31 mouse cellular contexts compared by ENCODE assay signal in the genomic region with DNA sequence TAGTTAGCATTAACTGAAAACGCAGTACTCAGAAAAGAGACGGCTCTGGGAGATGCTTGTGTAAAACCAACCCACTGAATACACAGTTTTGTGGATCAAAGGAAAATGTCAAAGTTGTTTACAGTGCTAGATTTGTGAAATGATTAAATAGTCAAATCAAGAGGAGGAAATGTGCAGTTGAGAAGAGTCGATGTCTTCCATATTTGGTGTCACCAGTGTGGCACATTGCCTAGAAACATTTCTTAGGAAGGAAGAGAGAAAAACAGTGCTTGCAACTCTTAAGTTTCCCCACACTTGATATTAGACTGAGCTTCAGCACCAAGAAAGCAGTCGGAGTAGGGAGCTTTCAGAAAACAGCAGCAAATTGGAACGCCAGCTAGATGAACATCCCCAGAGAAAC.
DNase-seq lines count a peak whose midpoint lies in the region; ATAC-seq lines count a peak whose summit lies in the region.
"Had no signal": no experiment of that assay in that cellular context is flagged by ENCODE, and none has a peak within 500 bp of the region (broad histone marks: within the 10 kb centered on the region; RNA-seq: fewer than 3 reads in every experiment).

No protein-coding gene starts in this region.

- H3K4me3 ChIP-seq in kidney, embryonic 16.5 days (ENCODE audit: low read length): no peak overlapping the region
- no peak overlapping the region for H3K4me3 ChIP-seq in lung, embryonic 15.5 days
- no peak overlapping the region for H3K4me3 ChIP-seq in heart, embryonic 10.5 days
- H3K4me3 ChIP-seq: embryonic facial prominence, embryonic 10.5 days; embryonic facial prominence, embryonic 13.5 days; erythroblast, embryonic 14.5 days; forebrain, embryonic 12.5 days; forebrain, embryonic 15.5 days; heart, embryonic 13.5 days had no signal

- no peaks in the 10 kb centered on the region for H3K36me3 ChIP-seq in kidney, embryonic 16.5 days (ENCODE audit: insufficient read depth, low read length)
- H3K36me3 ChIP-seq in lung, embryonic 15.5 days: no peaks in the 10 kb centered on the region
- H3K36me3 ChIP-seq in heart, embryonic 10.5 days: no peaks in the 10 kb centered on the region
- H3K36me3 ChIP-seq: embryonic facial prominence, embryonic 10.5 days; embryonic facial prominence, embryonic 13.5 days; forebrain, embryonic 12.5 days; forebrain, embryonic 15.5 days; G1E; heart, embryonic 13.5 days had no signal

- H3K4me2 ChIP-seq in kidney, embryonic 16.5 days (replicated peaks; ENCODE audit: low read depth, low read length): no peak overlapping the region
- H3K4me2 ChIP-seq in lung, embryonic 15.5 days: no peak overlapping the region
- H3K4me2 ChIP-seq: embryonic facial prominence, embryonic 13.5 days; forebrain, embryonic 12.5 days; forebrain, embryonic 15.5 days; heart, embryonic 13.5 days; hindbrain, embryonic 14.5 days had no signal

- no peaks in the 10 kb centered on the region for H3K9me3 ChIP-seq in kidney, embryonic 16.5 days (ENCODE audit: low read length)
- H3K9me3 ChIP-seq in lung, embryonic 15.5 days: no peaks in the 10 kb centered on the region
- H3K9me3 ChIP-seq in heart, embryonic 10.5 days: no peaks in the 10 kb centered on the region
- H3K9me3 ChIP-seq: embryonic facial prominence, embryonic 10.5 days; forebrain, embryonic 12.5 days; forebrain, embryonic 15.5 days; G1E; heart, embryonic 13.5 days had no signal

- H3K4me1 ChIP-seq in kidney, embryonic 16.5 days (ENCODE audit: insufficient read depth, low read length): no peaks in the 10 kb centered on the region
- peaks cover 12% of the 10 kb centered on the region; the same call in 1 of the 2 replicates for H3K4me1 ChIP-seq in lung, embryonic 15.5 days
- H3K4me1 ChIP-seq in heart, embryonic 10.5 days: no peaks in the 10 kb centered on the region
- H3K4me1 ChIP-seq: forebrain, embryonic 12.5 days; forebrain, embryonic 15.5 days had no signal

- H3K27me3 ChIP-seq in kidney, embryonic 16.5 days (ENCODE audit: insufficient read depth, low read length): no peaks in the 10 kb centered on the region
- no peaks in the 10 kb centered on the region for H3K27me3 ChIP-seq in lung, embryonic 15.5 days
- no peaks in the 10 kb centered on the region for H3K27me3 ChIP-seq in heart, embryonic 10.5 days (ENCODE audit: insufficient read depth, poor library complexity, severe bottlenecking)
- H3K27me3 ChIP-seq: CH12.LX; embryonic facial prominence, embryonic 13.5 days; forebrain, embryonic 12.5 days; forebrain, embryonic 15.5 days; heart, embryonic 13.5 days had no signal

- 63% methylated on average over 5 of the region's 5 CpGs for WGBS in kidney, embryonic 16.5 days
- 32% methylated on average over 5 of the region's 5 CpGs for WGBS in lung, embryonic 15.5 days
- WGBS in heart, embryonic 10.5 days: 77% methylated on average over 5 of the region's 5 CpGs

- DNase-seq in kidney, postnatal 10 days: peak; percentile 10
- DNase-seq in lung, postnatal 4 days: no peak
- DNase-seq in brain, adult 2 months (ENCODE audit: low read depth, low spot score): peak; percentile 2
- peak; percentile 15 for DNase-seq in lung, postnatal 10 days
- DNase-seq in frontal cortex, adult 2 months (ENCODE audit: extremely low spot score in 1 of 2, low spot score in 1 of 2): no peak
- DNase-seq in heart, embryonic 10.5 days (ENCODE audit: low spot score): no peak
- DNase-seq: adrenal gland, postnatal 10 days; adrenal gland, postnatal 36 days; B cell, adult 2 months; cerebellum, adult 11-12 months; cerebellum, adult 8-10 months; cerebellum, postnatal 10 days; cerebellum, postnatal 36 days; embryo, embryonic 11 days; gastrocnemius, postnatal 25 days; heart, adult 18-20 months; heart, postnatal 14 days; heart, postnatal 4 days had no signal

- no peak overlapping the region for H3K9ac ChIP-seq in kidney, embryonic 16.5 days (replicated peaks; ENCODE audit: low read length)
- H3K9ac ChIP-seq in lung, embryonic 15.5 days: no peak overlapping the region
- H3K9ac ChIP-seq: embryonic facial prominence, embryonic 13.5 days; forebrain, embryonic 12.5 days; forebrain, embryonic 15.5 days; heart, embryonic 13.5 days; hindbrain, embryonic 14.5 days had no signal

- no peak for ATAC-seq in kidney, embryonic 16.5 days (ENCODE audit: low FRiP score, low TSS enrichment)
- peak; percentile 68; the same call in 1 of the 2 replicates for ATAC-seq in lung, embryonic 15.5 days (ENCODE audit: borderline replicate concordance, extremely low read depth, low FRiP score, low TSS enrichment)
- ATAC-seq: forebrain, embryonic 15.5 days; hindbrain, postnatal 0 days; Patski had no signal

- H3K27ac ChIP-seq in kidney, embryonic 16.5 days (ENCODE audit: low read length): no peak overlapping the region
- peak overlapping the region; percentile 67 for H3K27ac ChIP-seq in lung, embryonic 15.5 days
- no peak overlapping the region for H3K27ac ChIP-seq in heart, embryonic 10.5 days
- H3K27ac ChIP-seq: embryonic facial prominence, embryonic 10.5 days; embryonic facial prominence, embryonic 13.5 days; forebrain, embryonic 12.5 days; forebrain, embryonic 15.5 days; heart, embryonic 13.5 days; hindbrain, embryonic 14.5 days; hindbrain, postnatal 0 days had no signal

Comparison
In these comparisons a context has a peak if more than half of its experiments do, and no peak if none do; other contexts are left out.
1. DNase-seq: peak in kidney, postnatal 10 days (single experiment), brain, adult 2 months (single experiment) and lung, postnatal 10 days (single experiment); none in lung, postnatal 4 days (0 of 2), frontal cortex, adult 2 months (0 of 2) and heart, embryonic 10.5 days (single experiment).